Mouse (Mus musculus) limb, embryonic 13.5 days (tissue): ENCODE results near the gene AY761185. TPM values are rescaled to one million over a fixed set of nuclear protein-coding genes. Genes with fewer than 3 reads are reported as not detected.
"Not testable (repeated sequence)": the region's sequence is repeated elsewhere in the genome, so short reads cannot be mapped to it uniquely, and the experiment has no call there.

ENCODE experiments used
- ATAC-seq: fragments of 200-750 bp; cut with Nextera tagmentation; 2 replicates; pipeline ENCODE4 v1.8.0; 2017; ENCODE audit warnings: low read depth, moderate number of reproducible peaks, moderate TSS enrichment; ENCODE audit not compliant: low FRiP score
- H3K27ac ChIP-seq: fragments of 300-500 bp; sonication (generic); 2 replicates; pipeline ENCODE4 v1.5.1; 2015; ENCODE audit warnings: inconsistent platforms, mild to moderate bottlenecking, moderate library complexity
- H3K27me3 ChIP-seq: fragments of 300-500 bp; sonication (generic); 2 replicates; pipeline ENCODE4 v1.6.1; 2015; ENCODE audit warnings: mild to moderate bottlenecking, inconsistent platforms
- H3K36me3 ChIP-seq: fragments of 300-500 bp; sonication (generic); 2 replicates; pipeline ENCODE4 v1.6.1; 2015; ENCODE audit warnings: inconsistent platforms, mild to moderate bottlenecking, moderate library complexity
- H3K4me1 ChIP-seq: fragments of 300-500 bp; sonication (generic); 2 replicates; pipeline ENCODE4 v1.6.1; 2015; ENCODE audit warnings: inconsistent platforms
- H3K4me2 ChIP-seq: fragments of 300-500 bp; sonication (generic); replicated peaks from 2 replicates; pipeline ENCODE4 v1.6.1; 2015; ENCODE audit warnings: inconsistent platforms, mild to moderate bottlenecking, moderate library complexity
- H3K4me3 ChIP-seq: fragments of 300-500 bp; sonication (generic); 2 replicates; pipeline ENCODE4 v1.5.1; 2015; ENCODE audit warnings: moderate library complexity, mild to moderate bottlenecking, inconsistent platforms
- H3K9ac ChIP-seq: fragments of 300-500 bp; sonication (generic); 2 replicates; pipeline ENCODE4 v1.6.1; 2015; ENCODE audit warnings: mild to moderate bottlenecking, inconsistent platforms
- H3K9me3 ChIP-seq: fragments of 300-500 bp; sonication (generic); 2 replicates; pipeline ENCODE4 v1.6.1; 2016; ENCODE audit warnings: inconsistent platforms
- WGBS: fragments of 180-500 bp; shearing (Covaris S2); methylation state at CpG from one replicate; pipeline ENCODE4 v1.1.7; 2015; 5-methylcytosine and 5-hydroxymethylcytosine counted together
- polyA plus RNA-seq: library from polyadenylated mRNA; unstranded; fragments of >200 nt; fragmentation: Nextera tagmentation; extraction: Ambion mirVana; gene quantifications from 2 replicates; pipeline ENCODE4 v1.2.1, GENCODE M21; 2015

The AY761185 gene
- not detected in 2 replicates for polyA plus RNA-seq

DNA sequence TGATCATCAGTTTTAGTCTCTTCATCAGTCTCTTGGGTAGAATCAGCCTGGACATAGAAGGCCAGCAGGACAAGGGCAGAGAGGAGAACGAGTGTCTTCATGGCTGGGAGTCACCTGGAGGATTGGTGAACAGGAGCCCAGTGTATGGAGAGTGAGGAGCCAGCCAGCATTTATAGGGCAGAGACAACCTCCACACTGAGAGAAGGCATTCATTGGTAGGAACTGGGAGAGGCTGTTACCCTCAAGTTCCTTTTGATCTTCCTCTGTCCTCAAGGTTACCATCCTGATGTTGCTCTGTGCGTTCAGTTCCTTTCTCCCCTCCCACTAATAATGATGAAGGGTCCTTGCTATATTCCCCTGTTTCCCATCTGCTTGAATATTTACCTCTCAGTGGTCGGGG, at the start of gene AY761185:
AY761185 (minus strand) TSS at position 101 of the 400 bp plus-strand sequence.
- no peak within 1 kb of the TSS for H3K27ac ChIP-seq
- H3K36me3 ChIP-seq, result no peaks in the 10 kb centered on the region
- no peak within 1 kb of the TSS for H3K4me2 ChIP-seq
- no peaks in the 10 kb centered on the region for H3K4me1 ChIP-seq
- no peaks in the 10 kb centered on the region for H3K27me3 ChIP-seq
- WGBS, result 75% methylated on average over 3 of the region's 3 CpGs
- peaks cover 20% of the 10 kb centered on the region; the same call in 1 of the 2 replicates for H3K9me3 ChIP-seq
- ATAC-seq, result no peak
- no peak within 1 kb of the TSS for H3K4me3 ChIP-seq
- H3K9ac ChIP-seq, result no peak within 1 kb of the TSS

DNA sequence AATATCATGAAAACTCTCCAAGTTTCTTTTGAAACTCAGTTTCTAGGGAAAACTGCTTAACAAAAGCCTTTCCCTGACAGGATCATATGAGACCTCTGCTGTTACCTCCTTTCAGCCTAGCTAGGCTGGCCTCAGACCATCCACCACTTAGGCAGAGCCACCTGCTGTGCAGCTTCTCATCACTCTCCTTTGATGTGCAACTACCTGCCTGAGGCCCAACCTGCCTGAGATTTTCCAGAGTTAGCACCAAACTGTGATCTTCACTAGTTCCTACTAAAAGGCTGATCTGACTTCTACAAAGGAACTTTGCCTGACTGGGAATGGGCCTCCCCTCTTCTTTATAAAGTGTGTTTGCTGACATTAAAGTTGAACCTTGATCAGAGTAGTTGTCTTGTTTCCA, 49.5 kb upstream of the AY761185 start:
- not testable (repeated sequence) for H3K9ac ChIP-seq, H3K27me3 ChIP-seq, H3K36me3 ChIP-seq, H3K27ac ChIP-seq, H3K4me2 ChIP-seq, H3K4me3 ChIP-seq, H3K4me1 ChIP-seq, H3K9me3 ChIP-seq, ATAC-seq

DNA sequence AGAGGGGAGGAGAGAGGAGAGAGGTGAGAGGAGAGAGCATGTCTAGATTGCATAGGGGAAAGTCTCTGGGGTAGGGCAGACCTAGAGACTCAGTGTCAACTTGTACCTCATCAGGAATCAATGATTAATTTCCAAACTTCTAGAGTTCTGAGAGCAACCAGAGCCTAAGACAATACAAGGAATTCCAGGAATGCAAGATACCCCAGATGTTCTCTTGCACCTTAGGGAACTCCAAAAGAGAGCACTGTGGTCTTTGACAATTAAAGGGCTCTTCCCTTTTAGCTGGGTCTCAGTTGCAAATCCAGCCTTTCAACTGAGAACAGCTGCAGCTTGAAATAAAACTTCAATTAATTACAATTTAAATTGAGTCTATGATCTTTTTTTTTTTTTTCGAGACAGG, 35.3 kb upstream of the AY761185 start:
- no peak overlapping the region for H3K4me2 ChIP-seq
- 23% methylated on average over 1 of the region's 1 CpGs for WGBS
- no peaks in the 10 kb centered on the region for H3K36me3 ChIP-seq
- no peak overlapping the region for H3K27ac ChIP-seq
- no peaks in the 10 kb centered on the region for H3K27me3 ChIP-seq
- no peak overlapping the region for H3K9ac ChIP-seq
- peaks cover 18% of the 10 kb centered on the region for H3K9me3 ChIP-seq
- ATAC-seq, result no peak
- no peaks in the 10 kb centered on the region for H3K4me1 ChIP-seq
- H3K4me3 ChIP-seq, result no peak overlapping the region

DNA sequence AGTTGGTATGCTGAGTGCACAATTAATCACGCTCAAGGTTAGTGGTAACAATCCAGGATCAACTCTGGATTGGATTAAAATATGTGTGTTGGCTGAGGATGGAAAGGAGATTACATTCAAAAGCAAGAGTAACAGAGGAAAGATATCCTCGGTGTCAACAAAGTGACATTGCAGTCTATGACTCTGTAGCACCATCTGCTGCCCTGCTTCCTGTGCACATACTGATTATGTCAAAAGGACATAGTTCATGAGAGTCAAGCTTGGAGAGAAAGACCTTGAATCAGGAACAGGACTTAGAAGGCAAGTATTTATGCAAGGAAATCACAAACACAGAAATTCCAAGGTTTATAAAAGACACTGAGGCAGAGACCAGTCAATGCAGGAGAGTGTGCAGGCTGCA, 20.0 kb upstream of the AY761185 start:
- H3K9me3 ChIP-seq, result peaks cover 9% of the 10 kb centered on the region; the same call in 1 of the 2 replicates
- no peak overlapping the region for H3K9ac ChIP-seq
- no peak overlapping the region for H3K4me2 ChIP-seq
- H3K4me3 ChIP-seq, result no peak overlapping the region
- ATAC-seq, result no peak
- H3K4me1 ChIP-seq, result no peaks in the 10 kb centered on the region
- WGBS, result 76% methylated on average over 2 of the region's 2 CpGs
- no peak overlapping the region for H3K27ac ChIP-seq
- no peaks in the 10 kb centered on the region for H3K36me3 ChIP-seq
- H3K27me3 ChIP-seq, result no peaks in the 10 kb centered on the region

DNA sequence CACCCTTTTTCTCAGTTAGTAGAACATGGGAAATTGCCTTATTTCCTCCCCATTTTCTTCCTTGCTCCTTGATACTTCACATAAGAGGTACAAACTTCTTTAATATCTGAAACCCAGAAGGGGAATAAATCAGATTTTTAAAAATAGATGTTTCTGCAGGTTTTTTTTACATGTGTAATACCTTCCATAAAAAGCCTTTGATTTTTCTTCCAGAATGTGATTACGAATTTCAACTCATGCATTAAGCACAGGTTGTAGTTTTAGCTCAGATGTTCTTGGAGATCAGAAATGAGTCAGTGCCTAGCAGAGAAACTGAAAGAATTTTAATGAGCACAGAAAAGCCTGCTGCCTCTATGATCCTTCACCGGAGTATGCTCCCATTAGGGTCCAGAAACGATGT, 22.5 kb downstream of the AY761185 start, which contains the start of gene Gm6040:
Gm6040 (minus strand) TSS at position 101 of the 400 bp plus-strand sequence.
- H3K27ac ChIP-seq, result no peak within 1 kb of the TSS
- 74% methylated on average over 3 of the region's 3 CpGs for WGBS
- H3K9ac ChIP-seq, result no peak within 1 kb of the TSS
- ATAC-seq, result no peak
- H3K4me3 ChIP-seq, result no peak within 1 kb of the TSS
- H3K4me2 ChIP-seq, result no peak within 1 kb of the TSS
- H3K9me3 ChIP-seq, result peaks cover 16% of the 10 kb centered on the region; the same call in 1 of the 2 replicates
- no peaks in the 10 kb centered on the region for H3K27me3 ChIP-seq
- no peaks in the 10 kb centered on the region for H3K4me1 ChIP-seq
- no peaks in the 10 kb centered on the region for H3K36me3 ChIP-seq

DNA sequence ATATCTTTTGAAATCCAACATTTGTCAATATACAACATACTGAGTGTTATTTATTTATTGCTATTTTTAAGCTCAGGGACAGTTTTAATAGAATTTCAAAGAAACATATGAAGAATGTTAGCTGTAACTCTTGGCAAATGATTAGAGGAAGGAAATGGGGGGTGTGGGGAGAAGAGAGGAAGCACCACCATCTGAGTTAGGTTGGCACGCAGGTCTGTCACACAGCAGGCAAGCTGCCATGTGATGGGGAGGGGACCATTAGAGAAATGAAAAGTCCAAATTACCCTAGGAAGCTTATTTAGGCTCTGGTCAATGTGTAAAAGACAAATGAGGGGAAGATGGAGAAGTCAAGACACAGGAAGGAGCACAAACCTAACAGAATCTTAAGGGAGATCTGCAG, 32.2 kb downstream of the AY761185 start:
- Histone ChIP-seq H3K4me1 (no peaks in the 10 kb centered on the region), H3K4me2 (no peak overlapping the region), H3K27me3 (no peaks in the 10 kb centered on the region), H3K36me3 (no peaks in the 10 kb centered on the region), H3K9ac (no peak overlapping the region), H3K9me3 (peaks cover 9% of the 10 kb centered on the region; the same call in 1 of the 2 replicates), H3K27ac (no peak overlapping the region), H3K4me3 (no peak overlapping the region)
- WGBS, result 79% methylated on average over 1 of the region's 1 CpGs
- ATAC-seq, result no peak

DNA sequence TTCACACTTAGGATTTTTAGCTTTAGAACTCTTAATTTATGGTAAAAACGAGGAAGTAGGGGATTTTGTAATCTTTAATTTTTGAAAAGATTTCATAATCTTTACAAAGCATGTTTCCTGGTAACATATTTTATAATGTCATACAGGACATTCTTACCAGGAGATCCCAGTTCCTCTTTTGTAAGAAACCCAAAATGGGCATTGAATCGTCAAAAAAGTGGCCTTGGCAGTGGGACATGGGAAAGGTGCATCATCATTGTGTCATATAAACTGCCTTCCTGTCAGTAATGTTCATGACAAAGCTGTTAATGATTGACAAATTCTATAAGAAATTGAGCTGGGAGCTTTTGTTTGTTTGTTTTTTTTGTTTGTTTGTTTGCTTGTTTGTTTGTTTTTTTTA, 36.3 kb downstream of the AY761185 start:
- Histone ChIP-seq H3K27ac (no peak overlapping the region), H3K4me3 (no peak overlapping the region), H3K4me2 (no peak overlapping the region), H3K9me3 (peaks cover 4% of the 10 kb centered on the region; the same call in 1 of the 2 replicates), H3K36me3 (no peaks in the 10 kb centered on the region), H3K9ac (no peak overlapping the region), H3K4me1 (no peaks in the 10 kb centered on the region), H3K27me3 (no peaks in the 10 kb centered on the region)
- no peak for ATAC-seq
- 58% methylated on average over 2 of the region's 2 CpGs for WGBS

DNA sequence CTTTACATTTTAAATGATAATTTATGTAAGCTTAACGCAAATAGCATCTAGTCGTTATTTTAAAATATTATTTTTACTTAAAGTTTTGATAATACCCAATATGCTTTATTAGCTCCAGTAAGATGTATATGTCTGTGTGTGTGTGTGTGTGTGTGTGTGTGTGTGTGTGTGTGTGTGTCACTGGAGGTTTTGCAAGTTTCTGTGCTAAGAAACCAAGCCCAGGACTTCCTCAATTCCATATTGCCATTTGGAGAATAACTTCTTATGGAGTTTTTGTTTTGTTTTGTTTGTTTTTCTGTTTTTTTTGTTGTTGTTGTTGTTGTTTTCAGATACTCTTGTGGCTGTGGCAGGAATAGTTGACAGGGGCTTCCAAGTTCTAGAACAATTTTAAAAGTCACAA, 37.4 kb downstream of the AY761185 start:
- Histone ChIP-seq H3K9ac (no peak overlapping the region), H3K4me2 (no peak overlapping the region), H3K4me3 (no peak overlapping the region), H3K9me3 (no peaks in the 10 kb centered on the region; the same call in 1 of the 2 replicates), H3K36me3 (no peaks in the 10 kb centered on the region), H3K27ac (no peak overlapping the region), H3K27me3 (no peaks in the 10 kb centered on the region), H3K4me1 (no peaks in the 10 kb centered on the region)
- 92% methylated on average over 2 of the region's 2 CpGs for WGBS
- ATAC-seq, result no peak

DNA sequence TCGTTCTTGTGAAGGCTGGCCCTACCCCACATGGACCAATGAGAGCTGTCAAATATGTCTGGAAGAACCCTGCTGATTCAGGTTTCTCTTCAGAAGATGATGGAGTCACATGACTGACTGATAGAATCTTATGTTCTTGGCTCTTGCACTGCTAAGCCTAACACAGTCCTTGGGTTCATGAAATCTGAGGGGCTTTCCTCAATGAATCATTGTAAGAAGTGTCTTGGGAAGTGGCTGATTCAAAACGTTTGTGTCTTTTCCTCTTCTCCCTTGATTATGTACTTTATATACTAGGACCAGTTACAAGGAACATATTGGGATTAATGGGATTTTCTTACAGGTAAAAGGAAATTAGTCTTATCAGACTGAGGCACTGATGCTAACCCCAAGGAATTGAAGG, 42.0 kb downstream of the AY761185 start, which contains the start of gene Gm15056:
Gm15056 (minus strand) TSS at position 101 of the 400 bp plus-strand sequence.
- Histone ChIP-seq H3K4me3 (no peak within 1 kb of the TSS), H3K27me3 (no peaks in the 10 kb centered on the region), H3K9me3 (peaks cover 12% of the 10 kb centered on the region), H3K27ac (no peak within 1 kb of the TSS), H3K36me3 (no peaks in the 10 kb centered on the region), H3K4me2 (no peak within 1 kb of the TSS), H3K4me1 (no peaks in the 10 kb centered on the region), H3K9ac (no peak within 1 kb of the TSS)
- WGBS, result 46% methylated on average over 2 of the region's 2 CpGs
- ATAC-seq, result no peak

Other genes with a start within 250 kb of the AY761185 start
- gene Defb33, start 52.0 kb downstream of the AY761185 start, polyA plus RNA-seq, result not detected in 2 replicates
- gene Gm15056, start 42.1 kb downstream of the AY761185 start, polyA plus RNA-seq, result not detected in 2 replicates
- not detected in 2 replicates for gene Gm6040, start 22.6 kb downstream of the AY761185 start, polyA plus RNA-seq
- not detected in 2 replicates for gene Defa21, start 80.8 kb upstream of the AY761185 start, polyA plus RNA-seq
- gene Defa23, start 110.3 kb upstream of the AY761185 start, polyA plus RNA-seq, result not detected in 2 replicates
- gene Defa35, start 120.3 kb upstream of the AY761185 start, polyA plus RNA-seq, result not detected in 2 replicates
- gene Defa25, start 139.7 kb upstream of the AY761185 start, polyA plus RNA-seq, result not detected in 2 replicates
- not detected in 2 replicates for gene Gm14851, start 151.3 kb upstream of the AY761185 start, polyA plus RNA-seq
- not detected in 2 replicates for gene Defa30, start 189.9 kb upstream of the AY761185 start, polyA plus RNA-seq
- gene Defa22, start 217.6 kb upstream of the AY761185 start, polyA plus RNA-seq, result not detected in 2 replicates
- not detected in 2 replicates for gene Defa31, start 246.9 kb upstream of the AY761185 start, polyA plus RNA-seq